Mouse (Mus musculus) testis, adult 2 months (tissue): ENCODE results near the gene Slc35e3. TPM values are rescaled to one million over a fixed set of nuclear protein-coding genes. Genes with fewer than 3 reads are reported as not detected.

Experiments
- H3K27ac ChIP-seq: fragments of 200-500 bp; 2 replicates; pipeline ENCODE4 v1.5.1; 2012; ENCODE audit warnings: low read depth, low read length; ENCODE audit not compliant: control insufficient read depth, insufficient read depth
- H3K27me3 ChIP-seq: fragments of 200-500 bp; 2 replicates; pipeline ENCODE4 v1.6.1; 2012; ENCODE audit warnings: mild to moderate bottlenecking, low read length, moderate library complexity; ENCODE audit not compliant: control insufficient read depth, insufficient read depth
- H3K36me3 ChIP-seq: fragments of 200-500 bp; 2 replicates; pipeline ENCODE4 v1.6.1; 2012; ENCODE audit warnings: mild to moderate bottlenecking, low read length; ENCODE audit not compliant: control insufficient read depth, insufficient read depth
- H3K4me1 ChIP-seq: fragments of 200-500 bp; 2 replicates; pipeline ENCODE4 v1.6.1; 2012; ENCODE audit warnings: low read length; ENCODE audit not compliant: control insufficient read depth, insufficient read depth
- H3K4me3 ChIP-seq: fragments of 200-500 bp; 2 replicates; pipeline ENCODE4 v1.5.1; 2012; ENCODE audit warnings: low read depth, mild to moderate bottlenecking, low read length, moderate library complexity, mixed read lengths; ENCODE audit not compliant: control insufficient read depth
- CTCF ChIP-seq: fragments of 200-500 bp; IDR thresholded peaks from 2 replicates; pipeline ENCODE4 v1.5.1; 2012; ENCODE audit warnings: low read depth, mild to moderate bottlenecking, inconsistent platforms, low read length, moderate library complexity; ENCODE audit not compliant: control insufficient read depth, insufficient read depth, insufficient replicate concordance
- POLR2A ChIP-seq: fragments of 200-500 bp; IDR thresholded peaks from 2 replicates; pipeline ENCODE4 v1.6.1; 2012; ENCODE audit warnings: low read depth, mild to moderate bottlenecking, inconsistent platforms, low read length, moderate library complexity; ENCODE audit not compliant: control insufficient read depth
- polyA plus RNA-seq: library from polyadenylated mRNA; depleted of rRNA; stranded (reverse); fragments of >200 nt; gene quantifications from 2 replicates; pipeline ENCODE4 v1.2.3, GENCODE M21; 2012

Slc35e3 gene
- polyA plus RNA-seq, 1 experiment: 2.7 TPM

GRCm38 (mm10) chr10:117775401-117776144 lies 29.4 kb upstream of the Slc35e3 start:
- no peak overlapping the region for H3K4me3 ChIP-seq
- no peaks in the 10 kb centered on the region; the same call in 1 of the 2 replicates for H3K4me1 ChIP-seq
- no peak for TF ChIP-seq POLR2A
- no peak for TF ChIP-seq CTCF
- no peaks in the 10 kb centered on the region for H3K27me3 ChIP-seq
- H3K36me3 ChIP-seq: peaks cover 4% of the 10 kb centered on the region
- H3K27ac ChIP-seq: no peak overlapping the region

- TF ChIP-seq CTCF (no peak), POLR2A (no peak)
- Histone ChIP-seq H3K4me1 (no peaks in the 10 kb centered on the region; the same call in 1 of the 2 replicates), H3K4me3 (no peak overlapping the region), H3K36me3 (peaks cover 4% of the 10 kb centered on the region), H3K27ac (no peak overlapping the region), H3K27me3 (no peaks in the 10 kb centered on the region)
These were observed 28.6 kb upstream of the Slc35e3 start for GRCm38 (mm10) chr10:117774817-117775120.

GRCm38 (mm10) chr10:117774011-117774816 lies 28.0 kb upstream of the Slc35e3 start:
- Histone ChIP-seq H3K4me3 (no peak overlapping the region), H3K27ac (no peak overlapping the region), H3K27me3 (no peaks in the 10 kb centered on the region), H3K4me1 (no peaks in the 10 kb centered on the region; the same call in 1 of the 2 replicates), H3K36me3 (peaks cover 4% of the 10 kb centered on the region)
- TF ChIP-seq POLR2A (no peak), CTCF (no peak)

GRCm38 (mm10) chr10:117773106-117773720 lies 27.0 kb upstream of the Slc35e3 start:
- no peak overlapping the region for H3K27ac ChIP-seq
- no peak for TF ChIP-seq CTCF
- TF ChIP-seq POLR2A: no peak
- no peaks in the 10 kb centered on the region for H3K27me3 ChIP-seq
- no peak overlapping the region for H3K4me3 ChIP-seq
- no peaks in the 10 kb centered on the region for H3K4me1 ChIP-seq
- peaks cover 4% of the 10 kb centered on the region for H3K36me3 ChIP-seq

GRCm38 (mm10) chr10:117772364-117773105 lies 26.4 kb upstream of the Slc35e3 start:
- Histone ChIP-seq H3K4me3 (no peak overlapping the region), H3K4me1 (no peaks in the 10 kb centered on the region), H3K27me3 (no peaks in the 10 kb centered on the region), H3K27ac (no peak overlapping the region), H3K36me3 (peaks cover 4% of the 10 kb centered on the region)
- TF ChIP-seq POLR2A (no peak), CTCF (no peak)

GRCm38 (mm10) chr10:117771131-117771510 lies 25.0 kb upstream of the Slc35e3 start:
- Histone ChIP-seq H3K27me3 (no peaks in the 10 kb centered on the region), H3K36me3 (peaks cover 1% of the 10 kb centered on the region; the same call in 1 of the 2 replicates), H3K4me1 (no peaks in the 10 kb centered on the region), H3K4me3 (no peak overlapping the region), H3K27ac (no peak overlapping the region)
- no peak for TF ChIP-seq CTCF
- TF ChIP-seq POLR2A: no peak
